Mouse (Mus musculus): ENCODE data around the gene Mcm6. TPM values are rescaled to one million over a fixed set of nuclear protein-coding genes. Genes with fewer than 3 reads are reported as not detected.

Mcm6 gene
- polyA plus RNA-seq, 1 experiment from 2014 or later = 257 TPM

GRCm38 (mm10) chr1:128281753-128282152 lies 77.7 kb downstream of the Mcm6 start:
- WGBS = 98% methylated on average over 3 of the region's 3 CpGs
- no peaks in the 10 kb centered on the region for H3K4me1 ChIP-seq (replicated peaks)
- H3K27ac ChIP-seq = no peak overlapping the region
- no peaks in the 10 kb centered on the region for H3K9me3 ChIP-seq
- H3K27me3 ChIP-seq (replicated peaks) = no peaks in the 10 kb centered on the region
- no peak for ATAC-seq
- H3K9ac ChIP-seq = no peak overlapping the region
- no peak overlapping the region for H3K4me3 ChIP-seq (replicated peaks)
- no peak overlapping the region for H3K4me2 ChIP-seq (replicated peaks)
- 0 out of 2 replicates have a peak, but pooled peaks cover 9% of the 10 kb centered on the region for H3K36me3 ChIP-seq

Other genes with a start within 250 kb of the Mcm6 start
- 80.0 and 89.9 TPM in 2 replicates for gene Ubxn4, start 115.7 kb downstream of the Mcm6 start, polyA plus RNA-seq (2015; fragmentation: Nextera tagmentation; extraction: Ambion mirVana)
- 19.6 and 25.1 TPM in 2 replicates for gene Lct, start 31.3 kb downstream of the Mcm6 start, polyA plus RNA-seq (2015; fragmentation: Nextera tagmentation; extraction: Ambion mirVana)
- 169 and 200 TPM in 2 replicates for gene Dars, start 57.7 kb upstream of the Mcm6 start, polyA plus RNA-seq (2015; fragmentation: Nextera tagmentation; extraction: Ambion mirVana)
- gene Cxcr4, start 232.6 kb upstream of the Mcm6 start, polyA plus RNA-seq (2015; fragmentation: Nextera tagmentation; extraction: Ambion mirVana) = 2.8 and 3.1 TPM in 2 replicates

Measured in intestine, embryonic 15.5 days (tissue).